Mouse (Mus musculus): ENCODE data around the gene Syne3. TPM values are rescaled to one million over a fixed set of nuclear protein-coding genes. Genes with fewer than 3 reads are reported as not detected.

Gene Syne3
- total RNA-seq (2015): 10.1 and 13.1 TPM in 2 replicates
- total RNA-seq (2017): 19.5 and 21.1 TPM in 2 replicates

DNA sequence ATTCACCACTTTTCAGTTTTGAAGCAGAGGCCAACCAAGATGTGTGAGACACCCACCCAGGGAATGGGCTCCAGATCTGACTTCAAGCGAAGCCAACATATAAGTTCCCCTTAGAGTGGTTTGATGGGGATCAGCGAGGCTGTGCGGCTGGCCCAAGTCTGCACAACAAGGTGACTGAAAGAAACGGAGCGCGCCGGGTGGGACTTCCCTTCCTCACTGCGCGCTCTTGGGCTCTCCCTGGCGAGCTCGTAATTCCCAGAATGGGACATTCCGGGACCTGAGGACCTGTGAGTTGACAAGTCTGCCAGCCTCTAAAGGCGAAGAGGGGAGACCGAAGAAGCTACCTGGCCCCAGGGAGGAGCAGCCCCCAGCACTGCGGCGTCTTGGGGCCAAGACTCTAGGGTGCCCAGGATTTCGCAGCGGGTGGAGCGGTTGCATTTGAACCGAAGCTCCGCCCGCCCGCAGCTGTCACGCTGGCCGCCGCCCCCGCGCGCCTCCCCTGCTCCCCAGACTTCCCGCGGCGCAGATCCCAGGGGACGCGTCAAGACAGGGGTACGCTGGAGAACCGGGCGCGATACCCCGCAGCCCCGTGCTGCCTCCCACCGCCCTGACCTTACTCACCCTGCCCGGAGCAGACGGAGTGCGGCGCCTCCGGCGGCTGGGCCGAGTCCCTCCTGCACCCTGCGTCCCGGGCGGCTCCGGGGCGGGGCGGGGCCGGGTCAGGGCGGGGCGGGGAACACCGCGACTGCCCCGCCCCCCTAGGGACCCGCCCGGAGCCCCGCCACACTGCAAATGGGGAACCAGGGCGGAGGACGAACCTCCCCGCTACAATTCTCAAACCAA is at the start of gene Syne3:
TSS of gene Syne3 (minus strand) at position 440 of the 843 bp plus-strand sequence.
- ATAC-seq (replicated peaks; ENCODE audit: poor library complexity): peak; percentile 24

DNA sequence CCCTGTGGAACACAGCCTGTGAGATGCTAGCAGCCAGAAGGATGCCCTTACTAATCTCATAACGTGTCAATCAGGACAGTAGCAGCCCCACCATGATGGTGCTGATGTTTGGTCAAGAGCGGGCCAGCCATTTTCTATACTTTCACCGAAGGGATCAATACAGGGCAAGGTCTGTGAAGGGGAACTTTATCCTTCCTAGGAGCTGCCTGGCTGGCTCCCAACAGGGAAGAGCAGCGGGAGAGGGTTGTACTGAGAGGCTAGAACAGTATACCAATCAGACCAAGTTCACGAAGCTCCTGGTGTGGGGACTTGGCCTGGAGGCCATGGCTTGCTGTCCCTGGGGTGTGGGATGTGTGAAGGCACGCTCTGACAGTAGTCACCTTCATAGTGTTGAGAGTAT is 45.7 kb upstream of the Syne3 start:
- ATAC-seq (replicated peaks; ENCODE audit: poor library complexity): no peak

DNA sequence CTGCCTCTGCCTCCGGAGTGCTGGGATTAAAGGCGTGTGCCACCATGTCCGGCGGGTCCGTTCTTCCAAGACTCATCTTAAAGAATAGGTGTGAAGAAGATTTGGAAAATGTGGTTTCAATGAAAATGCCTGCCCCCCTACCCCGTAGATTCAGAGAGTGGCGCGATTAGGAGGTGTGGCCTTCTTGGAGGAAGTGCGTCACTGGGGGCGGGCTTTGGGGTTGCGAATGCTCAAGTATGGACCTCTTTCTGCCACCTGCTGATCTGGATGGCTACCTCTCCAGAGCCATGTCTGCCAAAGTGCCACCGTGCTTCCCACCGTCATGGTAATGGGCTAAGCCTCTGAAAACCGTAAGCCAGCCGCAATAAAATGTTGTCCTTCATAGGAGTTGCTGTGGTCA is 44.4 kb upstream of the Syne3 start:
- no peak for ATAC-seq (replicated peaks; ENCODE audit: poor library complexity)

DNA sequence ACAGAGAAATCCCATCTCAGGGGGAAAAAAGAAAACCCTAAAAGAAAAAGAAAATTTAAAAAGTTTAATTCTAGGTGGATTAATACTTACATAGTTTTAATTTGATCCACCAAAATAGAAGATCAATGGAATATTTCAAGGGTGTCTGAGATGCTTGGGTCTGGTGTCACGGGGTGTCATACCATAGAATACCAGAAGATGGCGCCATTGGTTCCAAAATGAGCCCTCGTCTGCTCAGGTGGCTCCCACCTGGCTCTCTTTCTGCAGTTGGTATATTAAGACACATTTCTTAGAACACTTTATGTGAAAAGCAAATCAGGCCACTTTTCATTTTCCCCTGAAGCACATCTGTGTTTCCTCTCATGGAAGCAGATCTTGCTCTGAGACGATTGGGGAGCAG is 41.3 kb upstream of the Syne3 start:
- ATAC-seq (replicated peaks; ENCODE audit: poor library complexity): peak; percentile 85

DNA sequence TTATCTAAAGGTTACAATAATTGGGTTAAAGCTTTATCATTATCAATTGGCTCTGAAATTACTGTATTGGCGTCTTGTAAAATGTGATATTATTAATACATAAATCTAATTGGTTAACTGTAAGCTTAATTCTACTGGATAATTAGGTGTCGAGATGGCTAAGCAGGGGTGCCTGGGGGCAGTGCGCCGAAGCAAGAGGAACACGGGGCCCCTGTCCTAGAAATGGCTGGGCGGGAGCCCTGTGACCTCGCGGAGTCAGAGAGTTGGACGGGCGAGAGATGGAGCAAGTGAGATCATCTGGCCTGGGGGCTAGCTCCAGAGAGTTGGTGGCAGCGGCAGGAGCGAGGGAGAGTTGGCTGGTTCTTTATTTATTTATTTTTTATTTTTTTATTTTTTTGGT is 40.2 kb upstream of the Syne3 start:
- ATAC-seq (replicated peaks; ENCODE audit: poor library complexity): no peak

DNA sequence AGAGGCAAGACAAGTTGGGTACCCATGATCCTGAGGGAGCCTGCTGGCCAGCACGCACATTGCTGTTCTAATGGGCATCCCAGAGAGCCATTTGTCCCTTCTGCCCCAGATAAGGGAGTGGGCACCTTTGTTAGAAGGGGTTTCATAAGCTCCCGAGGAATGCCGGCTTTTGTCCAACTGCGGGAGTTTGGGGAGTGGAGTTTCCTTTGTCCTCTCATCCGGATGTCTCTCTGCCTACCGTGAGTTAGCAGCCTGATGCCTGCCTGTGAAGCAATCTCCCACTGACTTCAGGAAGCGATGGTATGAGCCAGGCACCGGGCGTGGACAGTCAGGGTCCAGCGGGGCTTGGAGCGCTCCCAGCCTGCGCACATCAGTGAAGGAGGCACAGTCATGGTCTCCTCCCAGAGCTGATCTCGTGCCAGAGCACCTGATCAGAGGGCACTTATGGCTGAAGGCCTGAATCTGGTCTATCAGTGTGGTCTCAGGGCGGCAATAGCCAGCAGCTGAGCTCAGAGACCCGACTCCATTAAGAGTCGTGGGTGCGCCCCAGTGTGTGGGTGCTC is 38.8 kb upstream of the Syne3 start:
- ATAC-seq (replicated peaks; ENCODE audit: poor library complexity): no peak

DNA sequence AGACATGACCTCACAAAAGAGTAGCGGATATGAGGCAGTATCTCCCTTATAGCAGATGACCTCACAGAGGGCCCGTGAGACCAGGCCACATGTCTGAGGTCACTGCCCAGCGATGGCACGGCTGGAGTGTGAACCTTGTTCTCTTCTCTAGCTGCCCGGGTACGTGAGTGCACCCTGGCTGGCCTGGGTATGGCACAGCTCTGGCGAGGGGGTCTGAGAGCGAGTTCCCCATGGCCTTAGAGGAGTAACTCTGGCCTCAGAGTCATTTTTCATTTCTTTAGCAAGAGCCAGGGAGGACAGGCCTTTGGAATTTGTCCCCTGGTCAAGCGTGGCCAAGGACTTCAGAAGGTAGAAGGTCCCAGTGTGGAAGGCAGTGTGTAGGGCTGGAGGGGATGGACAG is 35.2 kb upstream of the Syne3 start:
- ATAC-seq (replicated peaks; ENCODE audit: poor library complexity): no peak

DNA sequence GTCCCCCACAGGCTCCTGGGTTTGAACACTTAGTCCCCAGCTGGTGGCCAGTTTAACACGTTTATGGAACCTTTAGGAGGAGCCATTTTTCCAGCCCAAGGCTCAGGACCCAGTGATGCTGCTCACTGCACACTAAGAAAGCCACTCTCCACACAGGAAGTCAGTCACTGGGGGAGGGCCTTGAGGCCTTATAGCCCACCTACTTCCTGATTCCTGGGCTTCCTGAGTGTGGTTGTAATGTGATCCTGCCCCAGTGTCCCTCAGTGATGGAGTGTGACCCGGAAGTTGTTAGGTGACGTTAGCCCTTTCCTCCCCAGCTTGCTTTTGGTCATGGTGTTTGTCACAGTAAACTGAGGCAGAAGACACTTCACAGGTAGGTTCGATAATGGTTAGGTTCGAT is 33.5 kb upstream of the Syne3 start:
- no peak for ATAC-seq (replicated peaks; ENCODE audit: poor library complexity)

DNA sequence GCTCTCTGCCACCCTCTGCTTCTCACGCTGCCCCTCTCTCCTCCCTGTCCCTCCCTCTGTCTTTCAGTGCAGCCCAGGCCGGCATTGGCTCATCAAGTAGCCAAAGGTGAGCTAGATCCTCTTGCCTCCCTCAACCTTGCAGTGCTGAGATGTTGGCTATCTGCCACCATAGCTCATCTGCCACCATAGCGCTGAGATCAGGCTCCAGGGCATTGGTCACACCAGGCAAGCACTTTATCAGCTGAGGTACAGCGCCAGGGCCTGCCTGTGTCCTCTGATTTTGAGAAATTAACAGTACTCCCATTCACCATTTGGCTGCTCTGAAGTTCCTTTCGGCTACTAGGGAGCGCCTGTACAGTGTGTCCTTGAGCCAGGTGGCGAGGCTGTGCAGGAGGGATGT is 31.3 kb upstream of the Syne3 start:
- peak; percentile 69 for ATAC-seq (replicated peaks; ENCODE audit: poor library complexity)

DNA sequence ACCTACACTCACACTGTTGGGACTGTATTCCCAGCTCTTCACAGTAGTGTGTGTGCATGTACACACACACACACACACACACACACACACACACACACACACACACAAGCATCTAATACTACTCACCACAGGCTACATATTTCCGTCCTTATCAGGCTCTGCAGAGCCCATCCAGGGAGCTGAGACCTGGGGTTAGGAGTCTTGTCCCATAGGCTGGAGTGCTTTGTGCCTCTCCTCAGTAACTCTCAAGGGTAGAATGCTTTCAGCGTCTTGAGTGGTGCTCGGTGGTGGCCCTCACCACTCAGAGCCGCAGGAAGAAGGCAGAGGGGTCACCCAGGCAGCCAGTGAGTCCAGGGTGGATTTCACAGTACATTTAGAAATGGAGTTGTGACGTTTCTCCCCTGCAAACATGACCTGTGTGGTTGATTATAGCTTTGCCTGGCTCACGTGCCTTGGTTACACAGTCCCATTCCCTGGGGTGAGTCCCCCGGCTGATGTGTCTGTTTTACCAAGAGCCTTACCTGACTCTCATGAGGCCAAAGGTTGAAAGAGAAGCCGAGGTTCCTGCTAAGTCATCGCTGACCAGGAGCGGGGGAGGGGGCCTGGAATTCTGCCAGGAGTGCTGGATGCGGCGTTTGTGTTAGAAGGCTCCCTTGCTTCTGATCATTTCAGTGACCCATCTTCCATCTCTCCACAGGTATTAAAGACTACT is 30.1 kb upstream of the Syne3 start:
- ATAC-seq (replicated peaks; ENCODE audit: poor library complexity): peak; percentile 18; the same call in 1 of the 2 replicates

DNA sequence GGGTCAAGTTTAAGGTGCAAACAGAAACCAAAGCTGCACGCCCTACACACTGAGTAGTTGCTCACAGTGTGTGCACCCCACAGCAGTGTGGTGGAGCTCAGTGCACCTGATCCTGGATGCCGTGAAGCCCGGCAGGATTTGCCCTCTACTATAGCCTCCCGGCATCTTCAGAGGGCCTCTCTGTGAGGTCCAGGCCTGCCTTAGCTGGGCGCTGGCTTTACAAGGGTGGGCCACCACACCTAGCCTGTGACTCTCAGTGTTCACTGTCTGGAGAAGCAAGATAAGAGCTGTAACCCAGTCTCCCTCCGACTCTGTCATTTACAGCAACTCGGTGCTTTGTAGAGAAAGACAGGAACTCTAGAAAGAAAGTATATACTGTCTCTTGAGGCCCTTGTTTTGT is 29.3 kb upstream of the Syne3 start:
- ATAC-seq (replicated peaks; ENCODE audit: poor library complexity): peak; percentile 54

DNA sequence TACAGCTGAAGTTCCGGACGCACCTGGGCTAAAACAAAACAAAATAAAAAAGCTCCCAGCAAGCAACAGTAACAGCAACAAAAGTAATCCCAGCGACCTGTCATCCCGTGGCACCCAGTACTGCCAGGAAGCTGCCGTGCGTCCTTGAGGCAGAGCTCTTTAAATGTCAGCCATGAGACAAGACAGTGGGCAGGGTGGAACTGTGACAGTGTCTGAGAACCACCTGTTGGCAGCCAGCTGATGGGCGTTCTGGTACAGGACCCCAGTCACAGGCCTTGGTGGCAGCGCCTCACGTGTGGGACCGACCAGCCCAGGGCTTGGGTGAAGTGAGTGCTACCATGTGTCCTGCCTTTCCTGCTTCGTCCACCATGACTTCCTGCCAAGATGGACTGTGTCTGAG is 28.6 kb upstream of the Syne3 start:
- no peak for ATAC-seq (replicated peaks; ENCODE audit: poor library complexity)

DNA sequence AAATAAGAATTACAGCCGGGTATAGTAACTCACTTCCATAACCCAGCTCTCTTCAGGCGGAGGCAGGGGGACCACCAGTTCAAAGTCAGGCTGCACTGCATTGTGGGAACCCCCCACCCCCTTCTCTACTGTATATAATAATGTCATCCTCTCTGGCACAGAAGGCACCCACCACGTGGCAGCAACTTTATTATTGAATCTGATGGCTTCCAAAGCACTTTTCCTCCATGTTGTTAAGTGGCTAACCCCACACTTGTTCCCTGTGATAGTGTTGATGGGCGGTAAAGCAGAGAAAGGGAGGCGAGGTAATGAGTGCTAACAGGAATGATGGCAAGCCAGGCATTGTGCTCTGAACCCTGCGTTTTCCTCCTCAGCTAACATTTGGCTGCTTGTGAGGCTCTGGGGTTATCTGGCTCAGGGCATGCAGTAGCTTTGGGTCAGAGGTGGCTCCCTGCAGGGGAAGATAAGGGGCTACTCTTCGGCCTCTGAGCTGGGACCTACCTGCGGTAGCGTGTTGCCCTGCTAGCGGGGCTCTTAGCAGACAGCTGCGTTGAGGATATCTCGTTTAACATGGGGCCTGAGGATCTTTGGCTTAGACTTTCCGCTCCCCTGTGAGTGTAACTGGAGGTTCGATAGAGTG is 24.6 kb upstream of the Syne3 start:
- ATAC-seq (replicated peaks; ENCODE audit: poor library complexity): peak; percentile 32

DNA sequence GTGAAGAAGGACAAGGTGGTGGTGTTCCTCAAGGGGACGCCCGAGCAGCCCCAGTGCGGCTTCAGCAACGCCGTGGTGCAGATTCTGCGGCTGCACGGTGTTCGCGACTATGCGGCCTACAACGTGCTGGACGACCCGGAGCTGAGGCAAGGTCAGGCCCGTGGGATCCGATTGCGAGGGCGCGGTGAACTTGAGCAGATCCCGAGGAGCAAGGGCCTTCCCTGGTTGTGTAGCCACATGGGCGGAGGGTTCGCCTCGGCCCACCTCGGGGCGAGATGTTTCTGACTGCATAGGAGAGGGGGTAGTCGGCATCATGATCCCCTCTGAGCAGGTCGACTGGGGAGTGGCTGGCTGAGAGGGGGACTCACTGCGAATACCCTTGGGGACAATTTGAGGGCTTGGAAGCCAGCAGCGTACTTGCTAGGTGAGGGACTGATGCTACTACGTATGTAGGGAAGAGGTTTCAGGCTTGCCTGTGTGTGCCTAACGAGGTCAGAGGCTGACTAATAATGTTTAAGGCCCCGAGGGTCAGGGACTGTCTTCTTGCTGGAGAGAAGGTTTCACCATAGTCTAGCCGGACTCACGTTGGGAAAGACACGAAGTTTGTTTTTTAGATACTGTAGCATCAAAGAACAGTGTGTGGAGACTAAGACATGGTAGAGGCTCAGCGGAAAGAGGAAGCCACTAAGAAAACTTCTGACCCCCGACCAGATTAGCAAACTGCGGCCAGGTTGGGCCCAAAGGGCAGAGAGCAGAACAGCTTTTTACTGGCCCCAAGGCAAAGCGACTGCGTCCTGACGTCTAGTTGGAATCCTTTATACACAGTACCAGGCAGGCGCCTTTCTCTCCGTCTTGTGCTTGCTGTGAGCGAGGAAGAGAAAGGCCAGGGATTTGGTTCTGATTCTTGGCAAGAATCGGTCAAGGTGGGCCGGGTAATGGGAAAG is 23.5 kb upstream of the Syne3 start:
- ATAC-seq (replicated peaks; ENCODE audit: poor library complexity): no peak

DNA sequence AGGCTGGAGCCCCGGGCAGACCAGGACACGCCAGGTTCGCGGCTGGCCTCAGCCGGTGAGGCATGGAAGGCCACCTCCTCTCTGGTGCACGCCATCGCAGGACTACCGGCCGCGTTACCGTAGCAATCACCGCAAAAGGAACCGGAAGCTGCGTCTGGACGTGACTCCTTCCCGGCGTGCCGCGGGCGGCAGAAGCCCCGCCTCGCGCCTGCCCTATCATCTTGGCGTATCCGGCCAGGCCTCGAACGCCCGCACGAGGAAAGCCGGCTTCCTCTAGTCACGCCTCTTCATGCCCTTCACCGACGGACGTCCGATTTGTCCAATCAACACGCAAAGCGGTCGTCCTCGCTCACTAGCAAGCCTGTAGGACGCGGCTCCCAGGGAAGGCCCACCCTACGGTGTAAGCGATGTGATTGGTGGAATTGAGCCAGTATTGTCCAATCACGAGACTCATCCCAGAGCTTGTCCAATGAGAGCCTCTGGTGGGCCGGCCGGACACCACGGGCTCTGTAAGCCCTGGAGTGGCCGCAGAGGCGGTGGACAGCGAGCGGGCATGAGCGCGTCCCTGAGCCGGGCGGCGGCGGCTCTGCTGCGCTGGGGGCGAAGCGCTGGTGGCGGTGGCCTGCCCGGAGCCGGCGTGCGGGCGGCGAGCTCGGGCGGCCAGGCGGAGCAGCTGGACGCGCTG is 22.7 kb upstream of the Syne3 start, which contains the start of gene Glrx5:
TSS of gene Glrx5 (plus strand) at position 542 of the 685 bp plus-strand sequence.
- peak; percentile 66 for ATAC-seq (replicated peaks; ENCODE audit: poor library complexity)

DNA sequence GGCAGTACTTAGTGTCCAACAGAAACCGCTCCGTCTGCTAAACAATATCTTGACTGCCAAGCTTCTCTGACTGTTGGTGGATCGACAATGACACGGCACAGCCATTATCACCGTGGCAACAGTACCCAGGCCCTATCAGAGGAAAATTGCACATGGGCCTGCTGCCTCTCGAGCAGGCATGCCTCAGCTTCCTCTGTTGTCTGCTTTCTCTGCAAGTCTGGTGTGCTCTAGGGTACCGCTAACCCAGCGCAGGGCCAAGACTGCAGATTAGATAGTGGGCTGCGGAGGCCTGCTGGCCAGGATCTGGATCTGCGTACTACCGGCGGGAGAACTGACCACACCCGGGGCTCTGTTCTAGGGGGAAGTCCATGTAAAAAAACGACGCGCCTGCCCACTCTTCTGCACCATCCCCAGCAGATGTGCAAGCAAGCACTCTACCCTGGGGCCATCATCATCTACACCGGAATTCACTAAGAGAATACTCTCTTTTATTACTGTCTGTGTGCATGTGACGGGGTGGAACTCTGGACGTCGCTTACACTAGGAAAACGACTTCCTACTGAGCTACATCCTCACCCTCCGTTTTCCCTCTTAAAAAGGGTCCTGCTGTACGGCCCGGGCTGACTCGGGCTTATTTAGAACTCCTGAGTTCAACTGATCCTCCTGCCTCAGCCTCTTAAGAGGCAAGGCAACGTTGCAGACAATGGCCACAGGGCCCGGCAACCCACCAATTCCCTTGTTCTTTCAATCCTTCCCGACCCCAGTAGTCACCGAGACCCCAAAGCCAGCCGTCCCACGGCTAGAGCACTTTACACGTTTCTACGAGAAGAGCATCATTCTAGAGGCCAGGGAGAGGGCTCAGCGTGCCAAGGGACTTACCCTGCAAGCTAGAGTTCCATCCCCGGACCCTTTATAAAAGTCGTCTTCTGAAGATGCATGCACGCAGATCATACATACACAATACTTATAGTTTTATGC is 21.8 kb upstream of the Syne3 start:
- ATAC-seq (replicated peaks; ENCODE audit: poor library complexity): peak; percentile 3; the same call in 1 of the 2 replicates

DNA sequence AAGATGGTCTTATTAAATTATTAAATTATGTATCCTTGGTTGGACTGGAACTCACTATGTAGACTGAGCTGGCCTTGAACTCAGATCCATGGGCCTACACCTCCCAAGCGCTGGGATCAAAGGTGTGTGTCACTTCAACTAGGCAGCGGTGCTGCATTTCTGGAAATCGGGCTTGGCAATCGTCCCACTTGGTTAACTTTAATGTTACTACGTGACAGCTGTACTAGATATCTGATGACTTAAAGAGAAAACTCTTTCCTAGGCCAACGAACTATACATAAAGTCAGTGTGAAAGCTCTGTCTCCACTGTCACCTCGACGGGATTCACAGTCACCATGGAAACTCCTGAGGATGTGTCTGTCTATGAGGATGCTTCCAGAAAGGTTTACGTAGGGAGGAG is 20.3 kb upstream of the Syne3 start:
- no peak for ATAC-seq (replicated peaks; ENCODE audit: poor library complexity)

DNA sequence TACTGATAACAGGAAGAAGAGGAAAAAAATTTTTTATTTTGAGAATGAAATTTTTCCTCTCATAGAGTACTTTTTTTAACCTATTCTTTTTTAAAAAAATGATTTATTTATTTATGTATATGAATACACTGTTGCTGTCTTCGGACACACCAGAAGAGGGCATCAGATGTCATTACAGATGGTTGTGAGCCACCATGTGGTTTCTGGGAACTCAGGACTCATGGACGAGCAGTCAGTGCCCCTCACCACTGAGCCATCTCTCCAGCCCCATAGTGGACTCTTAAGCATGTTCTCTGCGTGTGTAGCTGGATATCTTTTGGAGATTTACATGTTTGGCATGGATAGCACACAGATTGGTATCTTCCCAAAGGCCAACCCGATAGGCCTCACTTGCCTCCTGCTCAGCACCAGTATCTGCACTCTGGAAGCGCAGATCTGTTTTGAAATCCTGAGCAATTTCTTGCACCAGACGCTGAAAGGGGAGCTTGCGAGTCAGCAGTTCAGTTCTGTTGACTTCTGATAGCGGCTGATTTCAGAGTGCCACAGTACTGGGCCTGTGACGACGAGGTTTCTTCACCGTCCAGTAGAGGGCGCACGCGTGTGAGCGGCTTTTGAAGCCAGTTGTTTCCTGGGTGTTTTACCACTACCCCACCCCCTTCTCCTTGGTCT is 17.8 kb upstream of the Syne3 start:
- peak; percentile 38 for ATAC-seq (replicated peaks; ENCODE audit: poor library complexity)
